In genomic region chr6:48862816-48863215, GRCm38 (mm10) we compare ENCODE assay signal across 22 mouse cellular contexts. TPM values are rescaled to one million over a fixed set of nuclear protein-coding genes. Genes with fewer than 3 reads are reported as not detected.
DNase-seq lines count a peak whose midpoint lies in the region; ATAC-seq and TF ChIP-seq lines count a peak whose summit lies in the region.
"Had no signal": no experiment of that assay in that cellular context is flagged by ENCODE, and none has a peak within 500 bp of the region (broad histone marks: within the 10 kb centered on the region; RNA-seq: fewer than 3 reads in every experiment).

No protein-coding gene starts in this region.

- H3K9ac ChIP-seq in kidney, embryonic 15.5 days: no peak overlapping the region
- H3K9ac ChIP-seq in lung, embryonic 16.5 days (ENCODE audit: low read length): no peak overlapping the region
- H3K9ac ChIP-seq: forebrain, embryonic 13.5 days; forebrain, postnatal 0 days; hindbrain, embryonic 13.5 days had no signal

- H3K4me3 ChIP-seq in heart, embryonic 10.5 days: no peak overlapping the region
- no peak overlapping the region for H3K4me3 ChIP-seq in kidney, adult 2 months (ENCODE audit: insufficient read depth, low read depth, low read length)
- no peak overlapping the region for H3K4me3 ChIP-seq in kidney, embryonic 15.5 days (replicated peaks)
- no peak overlapping the region for H3K4me3 ChIP-seq in lung, embryonic 16.5 days (ENCODE audit: low read length)
- no peak overlapping the region for H3K4me3 ChIP-seq in lung, adult 2 months (replicated peaks; ENCODE audit: extremely low read depth, low read depth, low read length)
- no peak overlapping the region for H3K4me3 ChIP-seq in small intestine, adult 2 months (ENCODE audit: low read depth, low read length)
- H3K4me3 ChIP-seq: embryonic facial prominence, embryonic 10.5 days; forebrain, embryonic 13.5 days; hindbrain, embryonic 13.5 days had no signal

- H3K9me3 ChIP-seq in heart, embryonic 10.5 days: no peaks in the 10 kb centered on the region
- no peaks in the 10 kb centered on the region for H3K9me3 ChIP-seq in kidney, embryonic 15.5 days (replicated peaks)
- no peaks in the 10 kb centered on the region for H3K9me3 ChIP-seq in lung, embryonic 16.5 days (ENCODE audit: control insufficient read depth, low read length)
- H3K9me3 ChIP-seq: embryonic facial prominence, embryonic 10.5 days; forebrain, embryonic 13.5 days; hindbrain, embryonic 13.5 days had no signal

- H3K36me3 ChIP-seq in heart, embryonic 10.5 days: no peaks in the 10 kb centered on the region
- H3K36me3 ChIP-seq in kidney, adult 2 months (ENCODE audit: control insufficient read depth, insufficient read depth, low read length): no peaks in the 10 kb centered on the region
- no peaks in the 10 kb centered on the region for H3K36me3 ChIP-seq in kidney, embryonic 15.5 days
- H3K36me3 ChIP-seq in lung, embryonic 16.5 days (ENCODE audit: control insufficient read depth, insufficient read depth, low read length): no peaks in the 10 kb centered on the region
- no peaks in the 10 kb centered on the region for H3K36me3 ChIP-seq in small intestine, adult 2 months (ENCODE audit: control insufficient read depth, insufficient read depth, low read length)
- H3K36me3 ChIP-seq: embryonic facial prominence, embryonic 10.5 days; hindbrain, embryonic 13.5 days had no signal

- peak; percentile 70 for DNase-seq in heart, embryonic 10.5 days (ENCODE audit: low spot score)
- DNase-seq in heart, postnatal 4 days: no peak
- no peak for DNase-seq in kidney, adult 2 months
- no peak for DNase-seq in lung, adult 2 months
- DNase-seq: adrenal gland, postnatal 14 days; cerebellum, adult 18-20 months; cerebellum, adult 9-11 months; forebrain, postnatal 0 days; gastrocnemius, postnatal 14 days; heart, postnatal 10 days had no signal

- no peak for TF ChIP-seq CTCF in kidney, adult 2 months (conservative IDR thresholded peaks at IDR 0.05; ENCODE audit: insufficient read depth, insufficient read length, low read depth, low read length)
- no peak for TF ChIP-seq CTCF in lung, adult 2 months (IDR thresholded peaks at IDR 0.05; ENCODE audit: insufficient read depth, low read length)
- TF ChIP-seq CTCF in small intestine, adult 2 months (IDR thresholded peaks at IDR 0.05; ENCODE audit: extremely low read depth, insufficient read length, insufficient replicate concordance, low read depth, low read length): no peak

- no peaks in the 10 kb centered on the region for H3K27me3 ChIP-seq in heart, embryonic 10.5 days (ENCODE audit: insufficient read depth, poor library complexity, severe bottlenecking)
- no peaks in the 10 kb centered on the region for H3K27me3 ChIP-seq in kidney, adult 2 months (replicated peaks; ENCODE audit: control insufficient read depth, insufficient read depth, low read length)
- H3K27me3 ChIP-seq in kidney, embryonic 15.5 days: no peaks in the 10 kb centered on the region
- H3K27me3 ChIP-seq in lung, embryonic 16.5 days (ENCODE audit: control insufficient read depth, insufficient read depth, low read depth, low read length): no peaks in the 10 kb centered on the region
- H3K27me3 ChIP-seq in small intestine, adult 2 months (ENCODE audit: control insufficient read depth, insufficient read depth, low read length): no peaks in the 10 kb centered on the region
- H3K27me3 ChIP-seq: Patski had no signal

- no peak overlapping the region for H3K27ac ChIP-seq in heart, embryonic 10.5 days
- peak overlapping the region; percentile 59 for H3K27ac ChIP-seq in kidney, adult 2 months (ENCODE audit: insufficient read depth, low read depth, low read length)
- no peak overlapping the region for H3K27ac ChIP-seq in kidney, embryonic 15.5 days
- peak overlapping the region; percentile 29 for H3K27ac ChIP-seq in lung, embryonic 16.5 days (ENCODE audit: low read length)
- H3K27ac ChIP-seq in small intestine, adult 2 months (ENCODE audit: insufficient read depth, low read depth, low read length): peak overlapping the region; percentile 13; the same call in 1 of the 2 replicates
- H3K27ac ChIP-seq: embryonic facial prominence, embryonic 10.5 days; forebrain, embryonic 13.5 days; hindbrain, embryonic 13.5 days had no signal

- no peak for TF ChIP-seq POLR2A in kidney, adult 2 months (IDR thresholded peaks at IDR 0.05; ENCODE audit: low read depth, low read length)
- no peak for TF ChIP-seq POLR2A in lung, adult 2 months (IDR thresholded peaks at IDR 0.05; ENCODE audit: borderline replicate concordance, extremely low read depth, low read depth, low read length)
- TF ChIP-seq POLR2A in small intestine, adult 2 months (IDR thresholded peaks at IDR 0.05; ENCODE audit: low read depth, low read length): no peak

- ATAC-seq in kidney, embryonic 15.5 days (replicated peaks; ENCODE audit: low FRiP score): no peak
- ATAC-seq in lung, embryonic 16.5 days (ENCODE audit: low read depth): 0 out of 2 replicates have a peak, but pooled peaks have one; percentile 26
- ATAC-seq: activated CD4-positive, CD25-positive, alpha-beta regulatory T cell, adult 4 months; forebrain, embryonic 13.5 days; forebrain, postnatal 0 days; Patski had no signal

- 79% methylated on average over 4 of the region's 4 CpGs for WGBS in heart, embryonic 10.5 days
- 62% methylated on average over 4 of the region's 4 CpGs for WGBS in kidney, adult 2 months
- WGBS in kidney, embryonic 15.5 days: 80% methylated on average over 4 of the region's 4 CpGs
- 61% methylated on average over 4 of the region's 4 CpGs for WGBS in lung, embryonic 16.5 days
- 71% methylated on average over 4 of the region's 4 CpGs for WGBS in lung, adult 2 months
- 59% methylated on average over 4 of the region's 4 CpGs for WGBS in small intestine, adult 2 months

- peaks cover 10% of the 10 kb centered on the region for H3K4me1 ChIP-seq in heart, embryonic 10.5 days
- H3K4me1 ChIP-seq in kidney, adult 2 months (ENCODE audit: control insufficient read depth, insufficient read depth, low read length): peaks cover 45% of the 10 kb centered on the region
- H3K4me1 ChIP-seq in kidney, embryonic 15.5 days: peaks cover 34% of the 10 kb centered on the region
- H3K4me1 ChIP-seq in lung, embryonic 16.5 days (replicated peaks; ENCODE audit: control insufficient read depth, insufficient read depth, low read length): no peaks in the 10 kb centered on the region; the same call in none of the 2 replicates
- peaks cover 7% of the 10 kb centered on the region for H3K4me1 ChIP-seq in lung, adult 2 months (ENCODE audit: control insufficient read depth, insufficient read depth, low read length)
- H3K4me1 ChIP-seq in small intestine, adult 2 months (ENCODE audit: control insufficient read depth, insufficient read depth, insufficient read length, low read length): peaks cover 18% of the 10 kb centered on the region

- H3K4me2 ChIP-seq in kidney, embryonic 15.5 days: no peak overlapping the region
- H3K4me2 ChIP-seq in lung, embryonic 16.5 days (ENCODE audit: low read depth, low read length): no peak overlapping the region
- H3K4me2 ChIP-seq: forebrain, embryonic 13.5 days; hindbrain, embryonic 13.5 days had no signal

RNA-seq across cellular contexts. Expression of gene Aoc1, which starts 9.9 kb away (rescaled TPM):
- polyA plus RNA-seq in heart, embryonic 10.5 days (2016; fragmentation: Nextera tagmentation; extraction: Ambion mirVana): not detected in 2 replicates
- total RNA-seq in heart, postnatal 4 days (2021): not detected
- 7.3 and 7.7 TPM in 2 replicates for polyA plus RNA-seq in kidney, adult 2 months (2012; rRNA removed)
- 2.6 and 3.4 TPM in 2 replicates for polyA plus RNA-seq in kidney, embryonic 15.5 days (2015; fragmentation: Nextera tagmentation; extraction: Ambion mirVana)
- polyA plus RNA-seq in lung, embryonic 16.5 days (2015; fragmentation: Nextera tagmentation; extraction: Ambion mirVana): 0.30 TPM in 1 of 2 replicates, not detected in the other
- 4.8 and 8.1 TPM in 2 replicates for polyA plus RNA-seq in lung, adult 2 months (2012; rRNA removed)
- 85.5 and 894 TPM in 2 replicates for polyA plus RNA-seq in small intestine, adult 2 months (2012; rRNA removed)
- total RNA-seq: adrenal gland, adult 18-20 months; adrenal gland, postnatal 14 days; gastrocnemius, adult 18-20 months; gastrocnemius, postnatal 14 days; heart, postnatal 10 days; hematopoietic stem cell, adult 5-6 weeks had no signal
- polyA plus RNA-seq: activated CD4-positive, CD25-positive, alpha-beta regulatory T cell, adult 4 months; forebrain, embryonic 13.5 days; forebrain, postnatal 0 days; heart, embryonic 14.5 days; hindbrain, embryonic 13.5 days had no signal

RNA-seq across cellular contexts. Expression of gene Tmem176b, which starts 21.5 kb away (rescaled TPM):
- 150 and 178 TPM in 2 replicates for polyA plus RNA-seq in heart, embryonic 10.5 days (2016; fragmentation: Nextera tagmentation; extraction: Ambion mirVana)
- 10 to 100 TPM; 90.2 to 95.6 TPM for total RNA-seq in heart, postnatal 4 days (2021)
- 1,386 and 1,411 TPM in 2 replicates for polyA plus RNA-seq in kidney, adult 2 months (2012; rRNA removed)
- 353 and 363 TPM in 2 replicates for polyA plus RNA-seq in kidney, embryonic 15.5 days (2015; fragmentation: Nextera tagmentation; extraction: Ambion mirVana)
- polyA plus RNA-seq in lung, embryonic 16.5 days (2015; fragmentation: Nextera tagmentation; extraction: Ambion mirVana): 450 and 479 TPM in 2 replicates
- 521 and 609 TPM in 2 replicates for polyA plus RNA-seq in lung, adult 2 months (2012; rRNA removed)
- polyA plus RNA-seq in small intestine, adult 2 months (2012; rRNA removed): 118 and 211 TPM in 2 replicates

RNA-seq across cellular contexts. Expression of gene Tmem176a, which starts 22.1 kb away (rescaled TPM):
- polyA plus RNA-seq in heart, embryonic 10.5 days (2016; fragmentation: Nextera tagmentation; extraction: Ambion mirVana): 65.3 and 84.3 TPM in 2 replicates
- 10 to 100 TPM; 33.6 to 34.8 TPM for total RNA-seq in heart, postnatal 4 days (2021)
- 509 and 544 TPM in 2 replicates for polyA plus RNA-seq in kidney, adult 2 months (2012; rRNA removed)
- 148 and 153 TPM in 2 replicates for polyA plus RNA-seq in kidney, embryonic 15.5 days (2015; fragmentation: Nextera tagmentation; extraction: Ambion mirVana)
- 242 and 258 TPM in 2 replicates for polyA plus RNA-seq in lung, embryonic 16.5 days (2015; fragmentation: Nextera tagmentation; extraction: Ambion mirVana)
- polyA plus RNA-seq in lung, adult 2 months (2012; rRNA removed): 254 and 269 TPM in 2 replicates
- polyA plus RNA-seq in small intestine, adult 2 months (2012; rRNA removed): 52.3 and 84.3 TPM in 2 replicates

Comparison
In these comparisons a context has a peak if more than half of its experiments do, and no peak if none do; other contexts are left out.
1. H3K27ac ChIP-seq: peak in kidney, adult 2 months (single experiment), lung, embryonic 16.5 days (single experiment) and small intestine, adult 2 months (single experiment); none in heart, embryonic 10.5 days (single experiment) and kidney, embryonic 15.5 days (single experiment).